Mouse (Mus musculus): Measurements from ENCODE around the gene Ccl20. TPM values are rescaled to one million over a fixed set of nuclear protein-coding genes. Genes with fewer than 3 reads are reported as not detected.

Ccl20 gene
- polyA plus RNA-seq, 1 experiment from 2014 or later: not detected

DNA sequence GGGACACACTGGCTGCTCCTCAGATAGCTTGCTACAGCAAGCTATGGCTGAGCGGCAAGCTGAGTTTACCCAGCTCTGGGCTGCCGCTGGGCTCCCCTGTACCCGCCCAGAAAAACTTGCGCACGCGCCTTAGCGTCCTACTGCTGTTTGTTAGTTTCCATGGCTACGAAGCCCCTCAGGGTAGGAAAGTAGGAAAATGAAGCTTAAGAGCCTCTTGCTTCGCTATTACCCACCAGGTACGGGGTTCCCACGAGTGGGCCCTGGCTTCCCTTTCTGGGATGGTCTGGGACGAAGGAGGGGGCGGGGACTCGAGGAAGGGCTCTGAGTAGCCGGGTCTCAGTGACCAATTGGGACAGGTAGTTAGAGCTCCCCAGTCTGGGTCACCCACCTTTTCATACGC lies 43.0 kb downstream of the Ccl20 start, which contains the start of gene Daw1:
TSS of gene Daw1 (plus strand) at position 150 of the 400 bp plus-strand sequence.
- H3K36me3 ChIP-seq (ENCODE audit: control insufficient read depth, insufficient read depth, low read length): no peaks in the 10 kb centered on the region
- H3K9me3 ChIP-seq (ENCODE audit: control insufficient read depth, low read length): no peaks in the 10 kb centered on the region
- ATAC-seq (ENCODE audit: low FRiP score): peak; percentile 99
- H3K4me3 ChIP-seq (ENCODE audit: low read depth, low read length): peak within 1 kb of the TSS; percentile 50
- peak within 1 kb of the TSS; percentile 66 for H3K4me2 ChIP-seq
- under 1% methylated on average over 15 of the region's 16 CpGs for WGBS
- no peak within 1 kb of the TSS for H3K27ac ChIP-seq (ENCODE audit: low read depth, low read length)
- DNase-seq (ENCODE audit: low spot score, missing footprints): peak; percentile 99
- no peaks in the 10 kb centered on the region for H3K4me1 ChIP-seq (ENCODE audit: control insufficient read depth, insufficient read depth, low read length)
- no peaks in the 10 kb centered on the region for H3K27me3 ChIP-seq (ENCODE audit: control insufficient read depth, insufficient read depth, low read length)
- peak within 1 kb of the TSS; percentile 49 for H3K9ac ChIP-seq (ENCODE audit: low read length)

DNA sequence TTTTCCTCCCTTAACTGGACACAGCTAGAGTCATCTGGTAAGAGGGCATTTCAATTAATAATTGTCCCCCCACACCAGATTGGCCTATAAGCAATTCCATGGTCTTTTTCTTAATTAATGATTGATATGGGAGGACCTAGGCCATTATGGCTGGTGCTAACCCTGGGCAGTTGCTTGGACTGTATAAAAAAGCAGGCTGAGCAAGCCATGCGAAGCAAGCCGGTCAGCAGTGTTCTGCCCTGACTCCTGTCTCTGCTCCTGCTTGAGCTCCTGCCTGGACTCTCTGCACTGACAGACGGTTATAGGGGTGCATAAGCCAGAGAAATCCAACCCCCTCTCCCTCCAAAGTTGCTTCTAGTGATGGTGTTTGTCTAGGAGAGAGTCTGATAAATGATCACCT lies 45.1 kb downstream of the Ccl20 start:
- H3K4me1 ChIP-seq (ENCODE audit: control insufficient read depth, insufficient read depth, low read length): no peaks in the 10 kb centered on the region
- DNase-seq (ENCODE audit: low spot score, missing footprints): peak; percentile 23
- H3K27me3 ChIP-seq (ENCODE audit: control insufficient read depth, insufficient read depth, low read length): no peaks in the 10 kb centered on the region
- WGBS: 75% methylated on average over 3 of the region's 3 CpGs
- H3K9me3 ChIP-seq (ENCODE audit: control insufficient read depth, low read length): no peaks in the 10 kb centered on the region
- ATAC-seq (ENCODE audit: low FRiP score): no peak
- H3K4me3 ChIP-seq (ENCODE audit: low read depth, low read length): no peak overlapping the region
- H3K27ac ChIP-seq (ENCODE audit: low read depth, low read length): no peak overlapping the region
- H3K9ac ChIP-seq (ENCODE audit: low read length): no peak overlapping the region
- H3K36me3 ChIP-seq (ENCODE audit: control insufficient read depth, insufficient read depth, low read length): no peaks in the 10 kb centered on the region
- H3K4me2 ChIP-seq: no peak overlapping the region

DNA sequence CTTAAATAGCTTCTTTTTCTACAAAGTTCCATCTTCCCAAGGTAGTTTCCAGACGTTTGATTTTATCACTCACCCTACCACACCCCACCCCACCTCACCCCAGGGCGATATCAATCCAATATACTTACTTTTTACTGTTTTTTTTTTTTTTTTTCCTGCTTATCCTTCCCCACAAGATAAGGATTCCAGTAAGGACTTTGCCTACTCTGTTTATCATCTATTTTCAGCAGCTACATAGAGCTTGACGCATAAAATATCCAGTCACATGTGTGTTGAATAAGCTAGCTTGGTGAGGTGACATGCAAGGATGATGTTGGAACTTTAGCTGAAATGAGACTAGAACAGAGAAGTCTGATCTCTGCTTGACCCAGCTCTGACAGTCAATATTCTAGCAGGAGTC lies 47.5 kb downstream of the Ccl20 start:
- ATAC-seq (ENCODE audit: low FRiP score) (no peak), DNase-seq (ENCODE audit: low spot score, missing footprints) (peak; percentile 41)
- H3K27ac ChIP-seq (ENCODE audit: low read depth, low read length): no peak overlapping the region
- H3K9me3 ChIP-seq (ENCODE audit: control insufficient read depth, low read length): no peaks in the 10 kb centered on the region
- H3K9ac ChIP-seq (ENCODE audit: low read length): no peak overlapping the region
- H3K27me3 ChIP-seq (ENCODE audit: control insufficient read depth, insufficient read depth, low read length): no peaks in the 10 kb centered on the region
- H3K4me1 ChIP-seq (ENCODE audit: control insufficient read depth, insufficient read depth, low read length): no peaks in the 10 kb centered on the region
- no peak overlapping the region for H3K4me2 ChIP-seq
- no peaks in the 10 kb centered on the region for H3K36me3 ChIP-seq (ENCODE audit: control insufficient read depth, insufficient read depth, low read length)
- H3K4me3 ChIP-seq (ENCODE audit: low read depth, low read length): no peak overlapping the region
- 76% methylated on average over 3 of the region's 3 CpGs for WGBS

Other genes starting within 250 kb of the Ccl20 start
- 0.23 TPM in 1 of 2 replicates, not detected in the other for gene A030005L19Rik, start 203.4 kb upstream of the Ccl20 start, polyA plus RNA-seq (2014; fragmentation: Nextera tagmentation; extraction: Ambion mirVana)
- not detected in 2 replicates for gene A030014E15Rik, start 191.8 kb upstream of the Ccl20 start, polyA plus RNA-seq (2014; fragmentation: Nextera tagmentation; extraction: Ambion mirVana)
- gene Gm6217, start 185.4 kb upstream of the Ccl20 start, polyA plus RNA-seq (2014; fragmentation: Nextera tagmentation; extraction: Ambion mirVana): not detected in 2 replicates
- gene A030003K21Rik, start 173.4 kb upstream of the Ccl20 start, polyA plus RNA-seq (2014; fragmentation: Nextera tagmentation; extraction: Ambion mirVana): not detected in 2 replicates
- not detected in 2 replicates for gene Gm7544, start 160.8 kb upstream of the Ccl20 start, polyA plus RNA-seq (2014; fragmentation: Nextera tagmentation; extraction: Ambion mirVana)
- gene Gm47955, start 156.5 kb upstream of the Ccl20 start, polyA plus RNA-seq (2014; fragmentation: Nextera tagmentation; extraction: Ambion mirVana): not detected in 2 replicates
- gene Gm47959, start 116.2 kb upstream of the Ccl20 start, polyA plus RNA-seq (2014; fragmentation: Nextera tagmentation; extraction: Ambion mirVana): not detected in 2 replicates
- 0.33 and 0.83 TPM in 2 replicates for gene Slc19a3, start 78.3 kb upstream of the Ccl20 start, polyA plus RNA-seq (2014; fragmentation: Nextera tagmentation; extraction: Ambion mirVana)
- gene Krtap28-10, start 74.3 kb upstream of the Ccl20 start, polyA plus RNA-seq (2014; fragmentation: Nextera tagmentation; extraction: Ambion mirVana): not detected in 2 replicates
- not detected in 2 replicates for gene Gm47969, start 71.8 kb upstream of the Ccl20 start, polyA plus RNA-seq (2014; fragmentation: Nextera tagmentation; extraction: Ambion mirVana)
- not detected in 2 replicates for gene A030005K14Rik, start 57.4 kb upstream of the Ccl20 start, polyA plus RNA-seq (2014; fragmentation: Nextera tagmentation; extraction: Ambion mirVana)
- not detected in 2 replicates for gene Krtap28-13, start 55.8 kb upstream of the Ccl20 start, polyA plus RNA-seq (2014; fragmentation: Nextera tagmentation; extraction: Ambion mirVana)
- gene Daw1, start 43.0 kb downstream of the Ccl20 start, polyA plus RNA-seq (2014; fragmentation: Nextera tagmentation; extraction: Ambion mirVana): 0.40 TPM in 1 of 2 replicates, not detected in the other